Mouse (Mus musculus) myocyte (in vitro differentiated cells): ENCODE data around the gene C530025M09Rik. TPM values are rescaled to one million over a fixed set of nuclear protein-coding genes. Genes with fewer than 3 reads are reported as not detected.

ENCODE experiments used
- H3K27me3 ChIP-seq: one replicate; pipeline ENCODE4 v1.6.1; 2011; ENCODE audit not compliant: control insufficient read depth, insufficient read depth, insufficient read length
- H3K36me3 ChIP-seq: one replicate; pipeline ENCODE4 v1.6.1; 2011; ENCODE audit not compliant: control insufficient read depth, insufficient read depth
- H3K4me2 ChIP-seq: one replicate; pipeline ENCODE4 v1.6.1; 2011; ENCODE audit warnings: low read depth, control low read depth
- H3K4me3 ChIP-seq: one replicate; pipeline ENCODE4 v1.5.1; 2011; ENCODE audit warnings: mild to moderate bottlenecking, control low read depth, moderate library complexity
- H3K79me2 ChIP-seq: one replicate; pipeline ENCODE4 v1.6.1; 2011; ENCODE audit not compliant: control insufficient read depth, insufficient read depth
- H3ac ChIP-seq: one replicate; pipeline ENCODE4 v1.6.1; 2011; ENCODE audit not compliant: control insufficient read depth, insufficient read length
- CEBPB ChIP-seq: IDR thresholded peaks from 2 replicates; pipeline ENCODE4 v1.6.1; 2011; ENCODE audit warnings: mild to moderate bottlenecking, moderate library complexity; ENCODE audit not compliant: poor library complexity, insufficient read depth, severe bottlenecking
- E2F4 ChIP-seq: IDR thresholded peaks from one replicate; pipeline ENCODE4 v1.6.1; 2011; ENCODE audit warnings: mild to moderate bottlenecking, control low read depth, moderate library complexity; ENCODE audit not compliant: insufficient read depth
- MAX ChIP-seq: IDR thresholded peaks from one replicate; pipeline ENCODE4 v1.6.1; 2011; ENCODE audit warnings: low read depth, mild to moderate bottlenecking, control low read depth
- MYOD1 ChIP-seq, 3 experiments: IDR thresholded peaks; one replicate each; pipeline ENCODE4 v1.6.1; 2011; ENCODE audit warnings: control low read depth in 2 of 3, low read depth in 2 of 3, mild to moderate bottlenecking in 2 of 3, moderate library complexity in 1 of 3; ENCODE audit not compliant: insufficient read length in 2 of 3, control insufficient read depth in 1 of 3
- MYOG ChIP-seq, 3 experiments: IDR thresholded peaks; one replicate each; pipeline ENCODE4 v1.6.1; 2011; ENCODE audit warnings: control low read depth in 2 of 3, low read depth in 2 of 3, mild to moderate bottlenecking in 2 of 3; ENCODE audit not compliant: insufficient read length in 2 of 3, control insufficient read depth in 1 of 3, insufficient read depth in 1 of 3
- POLR2A ChIP-seq: IDR thresholded peaks from one replicate; pipeline ENCODE4 v1.6.1; 2011; ENCODE audit warnings: low read depth, mild to moderate bottlenecking, control low read depth, moderate library complexity; ENCODE audit not compliant: insufficient read length
- POLR2AphosphoS2 ChIP-seq: IDR thresholded peaks from one replicate; pipeline ENCODE4 v1.6.1; 2011; ENCODE audit warnings: low read depth, control low read depth; ENCODE audit not compliant: insufficient read length
- REST ChIP-seq: IDR thresholded peaks from one replicate; pipeline ENCODE4 v1.6.1; 2011; ENCODE audit warnings: mild to moderate bottlenecking, control low read depth, moderate library complexity; ENCODE audit not compliant: insufficient read depth, insufficient read length
- SRF ChIP-seq: IDR thresholded peaks from one replicate; pipeline ENCODE4 v1.6.1; 2011; ENCODE audit warnings: low read depth; ENCODE audit not compliant: control insufficient read depth, insufficient read length
- TCF12 ChIP-seq: IDR thresholded peaks from one replicate; pipeline ENCODE4 v1.6.1; 2011; ENCODE audit warnings: mild to moderate bottlenecking, control low read depth; ENCODE audit not compliant: poor library complexity, insufficient read depth, severe bottlenecking
- TCF3 ChIP-seq: IDR thresholded peaks from one replicate; pipeline ENCODE4 v1.6.1; 2011; ENCODE audit warnings: low read depth, control low read depth; ENCODE audit not compliant: insufficient read length
- USF1 ChIP-seq: IDR thresholded peaks from one replicate; pipeline ENCODE4 v1.6.1; 2011; ENCODE audit warnings: low read depth, mild to moderate bottlenecking, control low read depth, moderate library complexity
- polyA plus RNA-seq: library from polyadenylated mRNA; unstranded; fragments of >200 nt; fragmentation: generic; extraction: Trizol; gene quantifications from one replicate; pipeline ENCODE4 v1.2.1, GENCODE M21; 2012; ENCODE audit warnings: missing spikeins

Gene C530025M09Rik
- polyA plus RNA-seq, 1 experiment: not detected

DNA sequence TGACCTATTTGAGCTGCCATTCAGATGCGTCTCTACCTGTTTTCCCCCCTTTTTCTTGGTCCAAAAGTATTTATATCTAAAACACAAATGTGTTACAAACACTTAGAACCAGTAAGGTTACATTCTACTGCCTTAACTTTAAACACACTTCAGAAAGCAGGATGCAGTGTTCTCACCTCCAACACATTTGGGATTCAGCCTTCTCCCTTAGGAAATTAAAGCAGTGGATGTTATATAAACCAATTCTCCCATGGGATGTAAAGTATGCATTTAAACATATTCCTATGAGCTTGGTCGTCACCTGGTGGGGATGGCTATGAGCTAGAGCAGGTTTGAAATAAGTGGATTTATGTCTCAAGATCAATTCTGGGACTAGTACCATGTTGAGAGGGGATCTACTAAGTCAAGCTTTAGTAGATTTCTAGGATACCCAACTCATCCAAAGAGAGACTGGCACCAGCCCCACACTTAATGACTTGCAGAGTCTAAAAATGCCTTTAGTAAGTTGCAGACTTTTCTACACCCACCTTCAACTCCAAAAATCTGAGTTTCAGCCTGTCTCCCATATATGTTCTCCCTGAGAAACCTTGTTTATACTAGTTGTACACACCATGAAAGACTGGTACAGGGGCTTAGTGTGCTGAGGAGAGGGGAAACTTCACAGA lies 5.6 kb upstream of the C530025M09Rik start:
- Histone ChIP-seq H3ac (no peak overlapping the region), H3K27me3 (no peaks in the 10 kb centered on the region), H3K4me2 (no peak overlapping the region), H3K36me3 (no peaks in the 10 kb centered on the region), H3K79me2 (no peaks in the 10 kb centered on the region), H3K4me3 (no peak overlapping the region)
- TF ChIP-seq REST: no peak

DNA sequence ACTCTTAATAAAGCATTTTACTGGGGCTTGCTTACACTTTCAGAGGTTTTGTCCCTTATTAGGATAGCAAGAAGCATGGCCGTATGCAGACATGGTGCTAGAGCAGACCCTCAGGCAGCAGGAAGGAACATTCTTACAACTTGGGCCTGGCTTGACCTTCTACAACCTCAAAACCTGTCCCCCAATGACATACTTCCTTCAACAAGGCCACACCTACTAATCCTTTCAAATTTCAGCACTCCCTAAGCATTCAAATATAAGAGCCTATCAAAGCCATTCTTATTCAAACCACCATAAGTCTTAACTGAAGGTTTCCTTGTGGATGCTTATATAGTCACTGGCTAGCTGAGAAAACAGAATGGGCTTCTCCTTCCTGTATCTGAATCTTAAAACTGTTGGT lies 4.1 kb upstream of the C530025M09Rik start:
- H3K27me3 ChIP-seq: no peaks in the 10 kb centered on the region

DNA sequence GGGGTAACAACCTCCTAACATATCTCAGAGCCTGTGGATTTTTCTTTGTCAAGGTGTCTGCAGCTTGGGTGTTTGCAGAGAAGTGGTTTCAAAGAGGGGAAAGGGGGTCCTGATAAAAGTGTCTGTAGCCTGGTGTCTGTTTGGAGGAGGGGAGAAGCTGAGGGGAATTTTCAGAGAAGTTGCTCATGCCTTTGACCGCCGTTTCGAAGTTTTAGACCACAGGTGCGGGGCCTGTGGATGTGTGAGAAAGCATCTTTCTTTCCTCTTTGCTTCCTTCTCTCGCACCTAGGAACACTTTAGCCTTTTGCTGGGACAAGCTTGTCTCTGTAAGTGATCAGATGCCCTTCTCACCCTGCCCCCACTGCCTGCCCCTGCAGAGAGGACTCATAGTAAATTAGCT lies 1.3 kb upstream of the C530025M09Rik start:
- Histone ChIP-seq H3ac (no peak overlapping the region), H3K27me3 (no peaks in the 10 kb centered on the region), H3K4me3 (no peak overlapping the region), H3K79me2 (no peaks in the 10 kb centered on the region), H3K36me3 (no peaks in the 10 kb centered on the region), H3K4me2 (no peak overlapping the region)
- no peak for TF ChIP-seq REST
- TF ChIP-seq POLR2AphosphoS2: no peak
- TF ChIP-seq MYOG (IDR thresholded peaks at IDR 0.05; ENCODE audit: control insufficient read depth in 1 of 3, insufficient read depth in 1 of 3, insufficient read length in 2 of 3, low read depth in 2 of 3): no peak
- TF ChIP-seq SRF: no peak
- no peak for TF ChIP-seq CEBPB
- no peak for TF ChIP-seq TCF12
- no peak for TF ChIP-seq MYOD1 (IDR thresholded peaks at IDR 0.05; ENCODE audit: control insufficient read depth in 1 of 3, insufficient read length in 2 of 3, low read depth in 2 of 3)
- TF ChIP-seq TCF3: no peak
- no peak for TF ChIP-seq POLR2A
- no peak for TF ChIP-seq MAX

More for the DNA sequence above, 4.1 kb upstream of the C530025M09Rik start:
- no peaks in the 10 kb centered on the region for H3K36me3 ChIP-seq
- H3ac ChIP-seq: no peak overlapping the region
- no peak overlapping the region for H3K4me2 ChIP-seq
- no peak overlapping the region for H3K4me3 ChIP-seq
- no peak for TF ChIP-seq MYOD1 (IDR thresholded peaks at IDR 0.05; ENCODE audit: control insufficient read depth in 1 of 3, insufficient read length in 2 of 3, low read depth in 2 of 3)
- TF ChIP-seq SRF: no peak
- no peak for TF ChIP-seq POLR2AphosphoS2
- TF ChIP-seq CEBPB: no peak
- no peak for TF ChIP-seq TCF3
- no peak for TF ChIP-seq POLR2A
- TF ChIP-seq USF1: no peak
- TF ChIP-seq REST: no peak
- no peak for TF ChIP-seq MAX
- no peak for TF ChIP-seq E2F4
- TF ChIP-seq MYOG (IDR thresholded peaks at IDR 0.05; ENCODE audit: control insufficient read depth in 1 of 3, insufficient read depth in 1 of 3, insufficient read length in 2 of 3, low read depth in 2 of 3): no peak
- H3K79me2 ChIP-seq: no peaks in the 10 kb centered on the region

DNA sequence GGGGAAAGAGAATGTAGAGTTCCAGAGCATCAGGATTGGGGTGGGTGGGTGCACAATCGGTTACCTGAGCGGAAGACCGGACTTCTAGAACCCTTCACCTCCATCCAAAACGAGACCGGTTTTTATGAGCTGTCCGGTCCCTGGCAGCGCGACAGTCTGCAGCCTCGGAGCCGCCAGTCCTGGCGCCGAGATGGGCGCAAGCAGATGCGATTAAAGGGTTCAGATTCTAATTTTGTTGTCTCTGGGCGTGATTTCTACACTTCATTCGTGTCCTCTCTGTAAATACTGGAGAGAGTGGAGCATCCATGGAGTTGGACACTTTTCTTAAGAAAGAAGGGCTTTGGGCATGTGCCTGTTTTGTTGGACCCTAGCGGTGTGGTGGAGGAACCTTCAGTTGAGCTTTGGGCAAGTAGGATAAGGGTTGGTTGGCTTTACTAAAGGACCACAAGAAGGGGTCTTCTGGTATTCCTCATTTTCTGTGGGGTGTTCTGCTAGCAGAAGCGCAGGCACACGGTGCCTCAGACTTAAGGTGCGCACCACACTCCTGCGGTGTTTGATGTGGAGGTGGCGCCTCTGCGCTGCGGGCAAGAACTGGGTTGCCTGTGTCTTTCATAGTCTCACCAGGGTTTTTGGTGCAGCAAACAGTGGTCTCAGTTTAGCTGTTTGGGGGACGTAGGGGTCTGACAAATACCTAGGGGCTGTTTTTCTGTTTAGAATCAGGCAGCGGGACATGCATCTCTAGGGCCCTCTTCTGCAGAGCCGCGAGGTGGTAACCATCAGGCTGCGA lies 639 bp upstream of the C530025M09Rik start:
- Histone ChIP-seq H3K4me3 (no peak overlapping the region), H3K79me2 (no peaks in the 10 kb centered on the region), H3ac (no peak overlapping the region)

More for the DNA sequence above, 639 bp upstream of the C530025M09Rik start:
- Histone ChIP-seq H3K4me2 (no peak overlapping the region), H3K27me3 (no peaks in the 10 kb centered on the region), H3K36me3 (no peaks in the 10 kb centered on the region)
- TF ChIP-seq USF1 (no peak), SRF (no peak), MYOD1 (IDR thresholded peaks at IDR 0.05; ENCODE audit: control insufficient read depth in 1 of 3, insufficient read length in 2 of 3, low read depth in 2 of 3) (no peak), POLR2AphosphoS2 (no peak), MYOG (IDR thresholded peaks at IDR 0.05; ENCODE audit: control insufficient read depth in 1 of 3, insufficient read depth in 1 of 3, insufficient read length in 2 of 3, low read depth in 2 of 3) (no peak), POLR2A (no peak), CEBPB (no peak), TCF12 (no peak), MAX (no peak)
